Mouse (Mus musculus): ENCODE data around the gene Spata31d1a. TPM values are rescaled to one million over a fixed set of nuclear protein-coding genes. Genes with fewer than 3 reads are reported as not detected.
"Not testable (repeated sequence)": the region's sequence is repeated elsewhere in the genome, so short reads cannot be mapped to it uniquely, and the experiment has no call there.

The Spata31d1a gene
- polyA plus RNA-seq, 1 experiment from 2014 or later, result 0.03 TPM

DNA sequence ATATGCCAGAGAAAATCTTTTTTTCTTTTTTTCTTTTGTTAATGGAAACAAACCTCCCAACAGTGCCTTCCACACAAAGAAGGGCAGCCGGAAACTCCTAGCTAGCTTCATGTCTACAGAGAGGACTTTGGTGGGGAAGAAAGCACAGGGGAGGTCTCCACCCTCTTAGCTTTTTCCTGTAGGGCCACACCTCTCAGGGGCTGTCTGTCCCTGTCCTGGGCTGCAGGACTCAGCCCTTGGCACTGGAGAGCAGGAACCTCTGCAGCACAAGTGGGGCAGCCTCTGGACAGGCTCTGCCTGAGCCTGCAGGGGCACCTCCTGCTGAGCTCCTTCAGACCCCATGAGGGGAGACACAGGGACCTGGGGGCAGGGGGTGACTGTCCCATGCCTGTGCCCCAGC lies 10.0 kb downstream of the Spata31d1a start:
- H3K27me3 ChIP-seq, result peaks cover 60% of the 10 kb centered on the region
- H3K9me3 ChIP-seq (replicated peaks); H3K4me1 ChIP-seq (replicated peaks); H3K4me2 ChIP-seq; H3K36me3 ChIP-seq; DNase-seq; H3K27ac ChIP-seq; H3K4me3 ChIP-seq (replicated peaks); H3K9ac ChIP-seq; ATAC-seq (ENCODE audit: low read depth): not testable (repeated sequence)
- WGBS (ENCODE audit: insufficient replicate concordance), result 57% methylated on average over 1 of the region's 1 CpGs

DNA sequence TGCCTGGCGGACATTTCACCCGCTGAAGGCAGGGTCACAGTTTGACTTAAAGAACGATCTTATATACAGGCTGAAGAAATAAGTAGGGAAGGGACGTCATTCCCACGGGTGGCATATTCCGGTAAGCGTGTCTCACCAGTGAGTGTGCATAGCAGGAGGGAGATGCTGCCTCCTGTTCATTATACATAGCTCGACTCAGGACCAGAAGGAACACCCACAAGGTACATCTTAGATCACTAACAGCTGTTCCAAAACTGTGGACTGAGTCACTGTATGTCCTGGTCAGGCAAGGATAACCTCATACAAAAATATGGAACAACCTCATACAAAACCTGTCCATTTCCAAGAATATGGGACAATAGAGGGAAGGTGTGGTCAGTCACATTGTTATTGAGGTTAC lies 11.0 kb downstream of the Spata31d1a start:
- 78% methylated on average over 8 of the region's 8 CpGs for WGBS (ENCODE audit: insufficient replicate concordance)
- no peaks in the 10 kb centered on the region; the same call in 1 of the 2 replicates for H3K4me1 ChIP-seq (replicated peaks)

DNA sequence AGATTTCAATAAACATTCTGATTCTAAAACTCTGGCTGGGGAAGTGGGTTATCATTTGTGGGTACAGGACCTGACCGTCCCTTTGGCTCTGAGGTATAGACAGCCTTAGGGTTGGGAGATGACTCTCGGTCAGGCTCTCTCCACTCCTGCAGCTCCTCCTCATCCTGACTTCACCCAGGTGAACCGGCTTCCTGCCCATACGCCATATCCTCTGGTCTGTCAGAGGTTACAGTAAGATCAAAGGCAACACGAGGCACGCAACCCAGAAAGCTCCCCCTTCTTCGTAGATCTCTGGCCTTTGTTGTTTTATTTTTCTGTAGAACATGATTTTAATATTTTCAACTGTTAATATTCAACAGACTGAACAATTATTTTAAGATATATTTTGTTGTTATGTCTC lies 14.3 kb downstream of the Spata31d1a start:
- no peaks in the 10 kb centered on the region for H3K36me3 ChIP-seq
- DNase-seq (no peak), ATAC-seq (ENCODE audit: low read depth) (no peak)
- H3K4me1 ChIP-seq (replicated peaks), result no peaks in the 10 kb centered on the region
- no peak overlapping the region for H3K9ac ChIP-seq
- no peaks in the 10 kb centered on the region for H3K9me3 ChIP-seq (replicated peaks)
- peaks cover 23% of the 10 kb centered on the region for H3K27me3 ChIP-seq
- WGBS (ENCODE audit: insufficient replicate concordance), result 76% methylated on average over 7 of the region's 7 CpGs
- no peak overlapping the region for H3K4me2 ChIP-seq
- no peak overlapping the region for H3K27ac ChIP-seq
- no peak overlapping the region for H3K4me3 ChIP-seq (replicated peaks)

More for the DNA sequence above, 11.0 kb downstream of the Spata31d1a start:
- no peak overlapping the region for H3K27ac ChIP-seq
- no peaks in the 10 kb centered on the region for H3K36me3 ChIP-seq
- H3K4me3 ChIP-seq (replicated peaks), result no peak overlapping the region
- ATAC-seq (ENCODE audit: low read depth) (no peak), DNase-seq (no peak)
- H3K4me2 ChIP-seq, result no peak overlapping the region
- H3K9ac ChIP-seq, result no peak overlapping the region
- H3K27me3 ChIP-seq, result peaks cover 50% of the 10 kb centered on the region
- H3K9me3 ChIP-seq (replicated peaks), result no peaks in the 10 kb centered on the region

DNA sequence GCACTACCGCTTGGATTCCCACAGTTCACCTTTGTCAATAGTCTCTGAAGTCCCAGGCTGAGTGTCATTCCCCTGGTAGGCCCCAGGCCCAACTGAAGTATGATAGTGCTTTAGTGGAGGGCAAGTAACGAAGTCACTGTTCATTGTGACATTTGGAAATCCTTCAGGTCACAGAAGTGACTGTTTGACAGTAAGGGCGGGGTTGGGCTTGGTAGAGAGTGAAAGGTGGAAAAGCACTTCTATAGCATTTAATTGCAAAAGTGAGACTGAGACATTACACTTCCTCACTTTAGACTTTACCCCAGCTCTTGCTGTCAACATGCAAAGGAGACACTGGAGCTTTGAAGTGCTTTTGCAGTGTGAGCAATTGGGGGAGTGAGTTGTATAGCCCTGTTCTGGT lies 16.1 kb downstream of the Spata31d1a start, which contains the start of gene 4921517D22Rik:
Gene 4921517D22Rik, minus strand, starts transcription at position 101 of the 400 bp plus-strand sequence.
- no peak within 1 kb of the TSS for H3K9ac ChIP-seq
- no peak within 1 kb of the TSS for H3K4me2 ChIP-seq
- H3K4me1 ChIP-seq (replicated peaks), result 0 out of 2 replicates have a peak, but pooled peaks cover 3% of the 10 kb centered on the region
- no peaks in the 10 kb centered on the region for H3K9me3 ChIP-seq (replicated peaks)
- no peak within 1 kb of the TSS for H3K27ac ChIP-seq
- WGBS (ENCODE audit: insufficient replicate concordance), result 64% methylated on average over 3 of the region's 3 CpGs
- ATAC-seq (ENCODE audit: low read depth) (no peak), DNase-seq (no peak)
- H3K36me3 ChIP-seq, result no peaks in the 10 kb centered on the region
- peaks cover 24% of the 10 kb centered on the region for H3K27me3 ChIP-seq
- H3K4me3 ChIP-seq (replicated peaks), result no peak within 1 kb of the TSS

DNA sequence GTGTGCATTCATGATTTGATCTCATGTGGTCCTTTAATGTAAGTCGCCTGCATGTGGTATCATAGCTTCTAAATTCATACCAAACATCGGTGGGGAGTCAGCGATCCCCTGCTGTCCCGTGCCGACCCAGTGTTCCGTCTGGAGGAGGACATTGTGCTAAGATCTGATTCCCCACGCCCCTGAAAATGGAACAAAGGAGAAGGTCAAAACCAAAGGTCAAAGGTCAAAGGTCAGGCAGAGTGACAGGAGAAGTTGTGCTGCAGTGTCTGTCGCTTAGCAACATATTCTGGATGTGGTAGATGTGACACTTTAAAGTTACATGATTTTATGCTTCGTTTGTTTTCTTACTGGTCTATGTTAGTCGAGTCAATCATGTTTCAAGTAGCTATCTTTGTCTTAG lies 18.7 kb downstream of the Spata31d1a start:
- WGBS (ENCODE audit: insufficient replicate concordance), result 76% methylated on average over 10 of the region's 10 CpGs
- ATAC-seq (ENCODE audit: low read depth), result no peak
- peaks cover 12% of the 10 kb centered on the region; the same call in 1 of the 2 replicates for H3K27me3 ChIP-seq

DNA sequence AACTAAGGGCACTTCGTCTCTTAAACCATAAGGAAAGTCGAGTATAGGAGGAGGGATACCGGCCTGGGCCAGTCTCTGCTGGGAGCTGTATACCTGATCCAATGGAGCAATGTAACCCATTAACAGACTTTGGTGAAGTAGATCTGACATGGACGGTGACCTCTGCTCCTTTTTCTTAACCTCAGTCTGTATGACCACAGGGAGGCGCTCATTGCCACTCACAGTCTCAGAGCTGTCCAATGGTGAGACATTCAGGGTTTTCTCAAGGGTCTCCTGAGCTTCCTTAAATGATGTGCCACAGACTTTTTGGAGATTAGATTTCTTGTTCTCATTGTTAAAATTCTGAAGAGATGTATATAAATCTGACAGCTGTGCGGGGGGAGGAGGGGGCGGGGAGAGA lies 19.6 kb downstream of the Spata31d1a start:
- H3K4me1 ChIP-seq (replicated peaks), result 0 out of 2 replicates have a peak, but pooled peaks cover 3% of the 10 kb centered on the region
- H3K4me2 ChIP-seq, result no peak overlapping the region
- no peaks in the 10 kb centered on the region for H3K9me3 ChIP-seq (replicated peaks)
- no peak overlapping the region for H3K4me3 ChIP-seq (replicated peaks)
- H3K9ac ChIP-seq, result no peak overlapping the region
- H3K36me3 ChIP-seq, result no peaks in the 10 kb centered on the region
- 70% methylated on average over 7 of the region's 7 CpGs for whole genome bisulfite sequencing (ENCODE audit: insufficient replicate concordance)
- no peak overlapping the region for H3K27ac ChIP-seq
- DNase-seq, result no peak
- ATAC-seq (ENCODE audit: low read depth), result no peak
- peaks cover 12% of the 10 kb centered on the region; the same call in 1 of the 2 replicates for H3K27me3 ChIP-seq

More for the DNA sequence above, 18.7 kb downstream of the Spata31d1a start:
- no peak overlapping the region for H3K9ac ChIP-seq
- no peaks in the 10 kb centered on the region for H3K9me3 ChIP-seq (replicated peaks)
- DNase-seq, result no peak
- H3K4me2 ChIP-seq, result no peak overlapping the region
- 0 out of 2 replicates have a peak, but pooled peaks cover 3% of the 10 kb centered on the region for H3K4me1 ChIP-seq (replicated peaks)
- no peaks in the 10 kb centered on the region for H3K36me3 ChIP-seq
- H3K27ac ChIP-seq, result no peak overlapping the region
- no peak overlapping the region for H3K4me3 ChIP-seq (replicated peaks)

DNA sequence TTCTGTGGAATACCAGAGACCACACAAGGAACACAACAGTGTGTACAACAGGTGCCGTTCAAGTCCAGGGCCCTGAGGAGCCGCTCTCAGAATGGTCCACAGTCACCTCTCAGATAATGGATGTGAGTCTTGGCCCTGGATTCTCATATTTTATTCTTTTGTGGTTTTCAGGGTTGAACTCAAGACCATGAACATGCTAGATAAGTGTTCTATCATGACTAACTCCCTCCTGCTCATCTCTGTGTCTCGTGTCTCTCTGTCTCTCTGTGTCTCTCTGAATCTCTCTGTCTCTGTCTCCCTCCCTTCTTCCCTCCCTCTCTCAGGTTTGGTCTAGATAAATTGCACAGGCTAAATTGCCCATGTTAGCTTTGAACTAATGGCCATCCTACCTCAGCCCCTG lies 20.3 kb downstream of the Spata31d1a start:
- Histone ChIP-seq H3K27me3 (peaks cover 12% of the 10 kb centered on the region; the same call in 1 of the 2 replicates), H3K4me2 (no peak overlapping the region), H3K36me3 (no peaks in the 10 kb centered on the region), H3K9ac (no peak overlapping the region), H3K9me3 (replicated peaks) (no peaks in the 10 kb centered on the region), H3K4me1 (replicated peaks) (0 out of 2 replicates have a peak, but pooled peaks cover 3% of the 10 kb centered on the region), H3K4me3 (replicated peaks) (no peak overlapping the region), H3K27ac (no peak overlapping the region)
- WGBS (ENCODE audit: insufficient replicate concordance), result 55% methylated on average over 3 of the region's 3 CpGs
- DNase-seq (no peak), ATAC-seq (ENCODE audit: low read depth) (no peak)

DNA sequence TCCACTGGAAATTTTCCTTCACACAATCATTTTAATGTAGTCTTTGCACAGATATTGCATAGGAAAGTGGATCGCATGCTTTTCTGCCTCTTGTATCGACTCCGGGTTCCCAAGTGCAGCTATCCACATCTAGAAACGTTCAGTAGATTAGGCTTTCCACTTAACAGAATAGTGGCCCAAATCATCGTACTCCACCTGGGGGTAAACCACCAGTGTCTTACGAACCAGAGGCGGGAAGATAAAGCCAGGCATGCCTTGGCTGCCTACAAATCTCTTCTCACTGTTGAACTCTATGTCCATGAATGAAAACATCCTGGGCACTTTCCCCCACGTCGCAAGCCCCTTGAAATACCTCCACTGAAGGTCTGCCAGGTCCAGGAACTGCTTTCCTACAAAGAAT lies 20.8 kb downstream of the Spata31d1a start:
- peaks cover 12% of the 10 kb centered on the region; the same call in 1 of the 2 replicates for H3K27me3 ChIP-seq
- no peak overlapping the region for H3K9ac ChIP-seq
- H3K27ac ChIP-seq, result no peak overlapping the region
- no peaks in the 10 kb centered on the region for H3K36me3 ChIP-seq
- DNase-seq (no peak), ATAC-seq (ENCODE audit: low read depth) (no peak)
- H3K4me3 ChIP-seq (replicated peaks), result no peak overlapping the region
- no peaks in the 10 kb centered on the region for H3K9me3 ChIP-seq (replicated peaks)
- 60% methylated on average over 9 of the region's 9 CpGs for WGBS (ENCODE audit: insufficient replicate concordance)
- 0 out of 2 replicates have a peak, but pooled peaks cover 3% of the 10 kb centered on the region for H3K4me1 ChIP-seq (replicated peaks)
- no peak overlapping the region for H3K4me2 ChIP-seq

DNA sequence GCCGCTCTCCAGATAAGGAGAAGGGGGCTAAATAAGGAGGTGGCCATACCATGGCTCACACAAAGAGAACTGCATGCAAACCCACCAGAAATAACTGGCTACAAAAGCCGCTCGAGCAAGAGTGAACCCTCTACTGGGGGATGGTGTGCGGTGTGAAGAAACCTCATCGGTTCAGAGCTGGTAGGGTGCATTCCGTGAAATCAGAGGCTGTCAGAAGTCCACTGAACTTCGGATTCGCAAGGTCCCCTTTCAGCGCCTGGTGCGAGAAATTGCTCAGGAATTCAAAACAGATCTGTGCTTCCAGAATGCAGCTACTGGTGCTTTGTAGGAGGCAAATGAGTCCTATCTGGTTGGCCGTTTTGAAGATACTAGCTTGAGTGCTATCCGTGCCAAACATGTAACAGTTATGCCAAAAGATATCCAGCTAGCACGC lies 21.8 kb downstream of the Spata31d1a start:
- Histone ChIP-seq H3K9me3 (replicated peaks) (no peaks in the 10 kb centered on the region), H3K4me1 (replicated peaks) (0 out of 2 replicates have a peak, but pooled peaks cover 3% of the 10 kb centered on the region), H3K9ac (no peak overlapping the region), H3K4me3 (replicated peaks) (no peak overlapping the region), H3K36me3 (no peaks in the 10 kb centered on the region), H3K27ac (no peak overlapping the region), H3K27me3 (peaks cover 12% of the 10 kb centered on the region; the same call in 1 of the 2 replicates), H3K4me2 (no peak overlapping the region)
- 63% methylated on average over 13 of the region's 13 CpGs for WGBS (ENCODE audit: insufficient replicate concordance)
- DNase-seq (no peak), ATAC-seq (ENCODE audit: low read depth) (no peak)

DNA sequence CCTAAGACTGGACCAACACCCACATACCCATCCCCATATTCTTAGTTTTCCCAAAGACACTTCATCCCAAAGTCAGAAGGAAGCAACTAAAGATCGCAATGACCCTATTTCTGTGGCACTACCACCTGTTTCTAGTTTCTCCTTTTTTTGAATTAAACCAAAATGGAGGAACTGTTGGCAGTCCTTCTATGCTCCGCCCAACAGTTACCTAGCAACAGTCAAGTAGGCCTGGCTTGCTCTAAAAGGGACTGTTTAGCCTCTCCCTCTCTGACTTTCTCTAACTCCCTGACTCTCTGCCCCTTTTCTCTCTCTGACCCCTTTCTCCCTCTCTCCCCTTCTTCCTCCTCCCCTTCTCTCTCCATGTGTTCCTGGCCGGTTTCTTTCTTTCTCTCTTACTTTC lies 24.9 kb downstream of the Spata31d1a start:
- Histone ChIP-seq H3K27ac (no peak overlapping the region), H3K9ac (no peak overlapping the region)
- 73% methylated on average over 3 of the region's 3 CpGs for WGBS (ENCODE audit: insufficient replicate concordance)

DNA sequence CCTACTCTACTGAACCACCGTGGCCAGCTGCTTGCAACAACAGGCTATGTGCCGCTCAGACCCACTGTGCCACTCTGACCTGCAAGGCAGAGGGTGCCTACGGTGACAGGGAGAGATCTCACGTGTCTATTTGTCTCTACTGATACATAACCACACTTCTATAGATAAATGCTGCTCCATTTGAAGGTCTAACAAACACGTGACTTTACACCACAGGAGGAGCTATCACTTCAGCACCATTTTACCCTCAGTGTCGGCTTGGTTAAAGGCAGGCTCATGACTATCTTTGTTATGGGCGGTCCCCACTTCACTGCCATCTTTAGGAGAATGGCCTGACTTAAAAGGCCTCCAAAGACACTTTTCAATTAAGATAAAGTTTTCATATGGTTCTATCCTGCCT lies 27.5 kb downstream of the Spata31d1a start:
- Histone ChIP-seq H3K4me2 (0 out of 2 replicates have a peak overlapping the region, but pooled peaks have one; percentile 19), H3K36me3 (no peaks in the 10 kb centered on the region), H3K4me3 (replicated peaks) (no peak overlapping the region), H3K4me1 (replicated peaks) (peaks cover 30% of the 10 kb centered on the region), H3K27me3 (peaks cover 2% of the 10 kb centered on the region; the same call in 1 of the 2 replicates), H3K27ac (no peak overlapping the region), H3K9ac (no peak overlapping the region), H3K9me3 (replicated peaks) (no peaks in the 10 kb centered on the region)
- 9% methylated on average over 7 of the region's 7 CpGs for WGBS (ENCODE audit: insufficient replicate concordance)
- ATAC-seq (ENCODE audit: low read depth) (peak; percentile 74), DNase-seq (no peak)

More for the DNA sequence above, 24.9 kb downstream of the Spata31d1a start:
- no peak for ATAC-seq (ENCODE audit: low read depth)
- no peak for DNase-seq
- H3K36me3 ChIP-seq, result no peaks in the 10 kb centered on the region
- H3K4me2 ChIP-seq, result no peak overlapping the region
- H3K27me3 ChIP-seq, result peaks cover 14% of the 10 kb centered on the region
- no peaks in the 10 kb centered on the region for H3K9me3 ChIP-seq (replicated peaks)
- peaks cover 13% of the 10 kb centered on the region for H3K4me1 ChIP-seq (replicated peaks)
- H3K4me3 ChIP-seq (replicated peaks), result no peak overlapping the region

DNA sequence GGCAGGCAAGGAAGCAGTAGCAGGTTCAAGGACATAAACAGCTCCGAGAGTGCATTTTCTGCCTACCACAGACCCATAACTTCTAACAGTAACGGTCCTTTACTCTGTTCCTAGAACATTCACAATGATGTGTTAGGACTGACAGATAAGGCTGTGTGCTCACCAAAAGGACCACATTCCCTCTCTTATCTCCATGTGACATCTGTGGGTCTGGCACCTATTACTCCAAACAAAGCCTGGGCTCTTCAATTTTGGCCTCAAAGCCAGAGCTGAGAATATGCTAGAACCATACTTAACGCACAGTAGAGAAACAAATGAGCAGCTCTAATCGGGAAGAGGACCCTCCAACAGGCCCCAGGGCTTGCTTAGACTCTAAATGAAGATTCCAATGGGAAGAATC lies 30.2 kb downstream of the Spata31d1a start:
- Histone ChIP-seq H3K4me3 (replicated peaks) (no peak overlapping the region), H3K36me3 (no peaks in the 10 kb centered on the region), H3K9me3 (replicated peaks) (no peaks in the 10 kb centered on the region), H3K4me2 (no peak overlapping the region), H3K9ac (no peak overlapping the region), H3K27ac (no peak overlapping the region), H3K27me3 (peaks cover 2% of the 10 kb centered on the region; the same call in 1 of the 2 replicates), H3K4me1 (replicated peaks) (peaks cover 39% of the 10 kb centered on the region)
- DNase-seq (no peak), ATAC-seq (ENCODE audit: low read depth) (0 out of 2 replicates have a peak, but pooled peaks have one; percentile 12)
- 20% methylated on average over 4 of the region's 4 CpGs for WGBS (ENCODE audit: insufficient replicate concordance)

Measured in liver, embryonic 13.5 days (tissue).